Mouse (Mus musculus): Measurements from ENCODE around the gene Zfp683.
A peak's percentile ranks its signal among the peaks of the same experiment; 100 is the strongest.

The Zfp683 gene

DNA sequence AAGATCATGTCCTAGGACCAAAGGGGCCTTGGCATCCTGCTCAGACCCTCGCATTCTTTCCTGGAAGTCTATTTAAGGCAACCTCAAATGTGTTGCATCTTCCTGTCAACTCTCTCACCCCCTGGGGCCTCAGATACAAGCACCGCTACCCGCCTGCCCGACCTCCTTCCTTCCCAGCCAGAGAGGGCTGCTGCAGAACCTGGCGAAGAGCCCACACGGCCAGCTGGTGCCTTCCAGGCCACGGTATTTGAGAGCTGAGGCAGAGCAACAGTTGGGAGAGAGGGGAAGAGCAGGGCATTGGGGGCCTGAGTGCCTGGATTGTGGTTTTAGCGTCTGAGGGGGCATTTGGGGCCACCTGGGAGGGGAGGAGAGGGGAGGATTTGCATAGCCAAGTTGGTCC, 1.1 kb upstream of the Zfp683 start:
- DNase-seq (ENCODE audit: low spot score), result no peak

DNA sequence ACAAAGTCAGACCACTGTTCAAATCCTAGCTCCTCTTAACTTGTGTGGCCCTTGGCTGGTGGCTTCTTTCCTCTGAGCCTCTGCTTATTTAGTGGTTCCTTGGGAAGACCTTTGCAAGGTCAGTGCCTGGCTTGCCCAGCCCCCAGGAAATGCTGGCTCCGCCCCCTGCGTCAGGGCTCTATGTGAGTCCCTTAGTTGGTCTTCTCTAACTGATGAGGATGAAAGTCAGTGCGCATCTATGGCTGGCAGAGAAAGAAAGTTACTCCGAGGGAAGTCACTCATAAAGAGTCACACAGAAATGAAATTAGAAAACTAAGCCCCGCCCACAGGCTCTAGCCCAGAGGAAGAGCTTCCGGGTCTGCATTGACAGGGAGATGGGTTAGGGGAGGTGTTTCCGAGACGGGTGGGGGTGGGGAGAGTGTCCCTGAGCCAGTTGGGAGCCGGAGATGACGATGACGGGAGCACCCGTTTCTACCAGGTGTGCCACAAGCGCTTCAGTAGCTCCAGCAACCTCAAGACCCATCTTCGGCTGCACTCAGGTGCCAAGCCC, 4.6 kb downstream of the Zfp683 start:
- no peak for DNase-seq (ENCODE audit: low spot score)

DNA sequence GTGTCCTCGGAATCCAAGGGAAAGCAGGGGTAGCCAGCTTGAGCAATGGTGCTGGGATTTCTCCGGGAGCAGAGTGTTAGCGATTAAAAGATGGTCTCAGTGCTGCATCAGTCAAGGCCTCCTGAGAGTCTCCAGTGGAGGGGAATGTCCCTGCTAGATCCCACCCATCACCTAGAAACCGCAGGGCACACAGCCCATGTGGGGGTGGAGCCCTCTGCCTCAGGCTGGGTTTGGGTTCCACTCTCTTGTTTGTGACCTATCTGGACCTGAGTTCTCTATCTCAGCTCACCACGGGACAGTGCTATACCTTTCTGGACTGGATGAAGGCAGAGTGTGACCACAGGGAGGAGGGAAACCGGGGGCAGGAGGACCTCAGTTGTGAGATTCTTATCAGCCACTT, 5.3 kb downstream of the Zfp683 start:
- no peak for DNase-seq (ENCODE audit: low spot score)

DNA sequence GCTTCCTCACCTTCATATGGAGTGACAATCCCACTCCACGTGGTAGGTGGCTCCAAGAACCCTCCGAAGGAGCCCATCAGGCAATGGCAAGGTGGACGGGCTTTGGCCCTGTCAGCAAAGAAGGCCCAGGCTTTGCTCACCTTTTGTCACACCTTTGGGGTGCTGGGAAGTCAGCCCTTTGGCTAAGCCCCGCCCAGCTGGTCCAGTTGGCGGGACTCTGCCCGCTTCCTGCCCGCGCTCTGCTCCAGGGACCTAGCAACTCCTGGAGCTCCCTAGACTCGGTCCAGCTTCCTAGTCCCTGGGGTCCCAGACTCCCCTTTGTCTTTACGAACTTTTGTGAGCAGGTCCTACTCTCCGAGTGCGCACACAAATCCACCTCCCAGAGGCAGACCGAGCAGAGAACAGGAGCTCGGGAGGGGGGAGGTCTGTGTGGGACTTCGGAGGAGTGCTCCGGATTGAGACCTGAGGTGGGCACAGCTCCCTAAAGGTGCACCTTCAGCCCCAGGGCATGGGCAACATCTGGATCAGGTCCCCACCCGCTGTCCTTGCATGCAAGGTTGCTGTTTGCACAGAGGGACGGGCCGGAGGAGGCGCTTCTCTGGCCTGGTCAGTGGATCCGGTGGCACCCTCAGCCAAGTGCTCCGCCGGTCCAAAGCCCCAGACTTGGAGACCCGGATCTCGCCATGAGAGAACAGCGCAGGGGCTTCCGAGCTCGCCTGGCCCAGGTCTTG, 6.7 kb downstream of the Zfp683 start, which contains the start of gene Crybg2:
TSS of gene Crybg2 (plus strand) at position 681 of the 731 bp plus-strand sequence.
- DNase-seq (ENCODE audit: low spot score), result no peak

DNA sequence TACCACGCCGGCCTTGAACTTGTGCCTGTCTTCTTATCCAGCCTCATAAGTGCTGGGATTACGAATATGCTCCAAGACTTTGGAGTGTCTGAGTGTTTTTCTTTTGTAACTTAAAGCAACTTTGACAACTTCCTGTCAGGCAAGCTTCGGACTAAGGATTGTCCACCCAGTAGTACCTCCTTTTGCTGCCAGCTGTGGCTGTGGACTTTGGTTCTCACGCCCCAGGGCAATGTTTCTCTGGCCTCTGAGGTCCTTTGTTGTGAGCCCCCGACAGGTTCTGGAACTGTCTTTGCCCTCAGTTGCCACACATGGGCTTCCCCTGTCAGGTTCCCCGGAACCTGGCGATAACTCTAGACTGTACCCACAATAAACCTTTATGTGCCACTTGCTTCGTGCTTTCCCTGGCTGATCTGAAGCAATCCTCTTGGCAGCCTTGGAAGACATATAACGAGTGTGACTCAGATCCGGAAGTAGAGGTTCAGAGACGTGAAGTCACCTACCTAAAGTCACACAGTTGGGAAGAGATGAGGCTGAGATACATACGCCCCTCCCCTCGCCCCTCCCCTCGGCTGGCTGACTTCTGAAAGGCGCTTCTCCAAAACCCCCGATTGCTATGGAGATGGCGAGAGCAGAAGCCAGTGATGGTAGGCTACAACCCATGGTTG, 7.7 kb downstream of the Zfp683 start:
- DNase-seq (ENCODE audit: low spot score), result no peak

DNA sequence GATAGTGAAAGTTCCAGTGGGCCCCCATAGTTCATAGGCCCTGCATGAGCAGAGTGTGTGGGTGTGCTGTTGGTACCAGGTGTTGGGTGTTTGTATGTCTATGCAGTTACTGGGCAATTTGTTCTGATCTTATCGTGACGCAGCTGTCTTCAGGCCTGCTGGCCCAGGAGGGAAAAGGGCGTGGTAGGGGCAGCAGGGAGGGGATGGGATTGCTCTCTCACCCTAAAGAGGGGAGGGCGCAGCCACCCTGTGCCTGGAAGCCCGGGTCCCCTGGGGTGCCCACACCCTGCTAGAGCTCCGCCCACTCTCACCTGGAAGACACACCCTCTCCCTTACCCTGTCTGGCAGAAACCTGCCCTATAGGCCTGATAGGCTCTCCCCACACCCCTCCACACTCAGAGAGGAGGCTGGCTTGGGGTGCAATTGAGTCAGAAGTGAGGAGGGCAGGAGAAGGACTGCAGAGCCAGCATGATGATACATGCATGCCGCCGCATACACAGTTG, 8.4 kb downstream of the Zfp683 start:
- DNase-seq (ENCODE audit: low spot score), result no peak

DNA sequence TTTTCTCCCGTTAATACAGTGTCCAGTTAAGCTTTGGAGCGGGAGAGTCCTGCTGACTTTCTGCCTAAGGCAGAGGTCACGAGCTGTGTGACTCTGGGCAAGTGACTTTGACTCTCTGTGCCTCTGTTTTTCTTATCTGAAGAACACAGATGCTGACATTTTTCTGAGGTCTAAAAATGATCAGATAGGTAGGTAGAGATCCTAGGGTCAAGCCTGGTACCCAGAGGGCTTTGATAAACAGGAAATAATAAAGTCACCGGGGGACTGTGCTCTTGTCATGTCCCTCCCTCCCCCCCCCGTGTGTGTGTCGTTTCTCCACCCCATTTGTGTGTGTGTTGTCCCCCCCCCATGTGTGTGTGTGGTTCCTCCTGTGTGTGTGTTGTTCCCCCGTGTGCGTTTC, 8.9 kb downstream of the Zfp683 start:
- no peak for DNase-seq (ENCODE audit: low spot score)

DNA sequence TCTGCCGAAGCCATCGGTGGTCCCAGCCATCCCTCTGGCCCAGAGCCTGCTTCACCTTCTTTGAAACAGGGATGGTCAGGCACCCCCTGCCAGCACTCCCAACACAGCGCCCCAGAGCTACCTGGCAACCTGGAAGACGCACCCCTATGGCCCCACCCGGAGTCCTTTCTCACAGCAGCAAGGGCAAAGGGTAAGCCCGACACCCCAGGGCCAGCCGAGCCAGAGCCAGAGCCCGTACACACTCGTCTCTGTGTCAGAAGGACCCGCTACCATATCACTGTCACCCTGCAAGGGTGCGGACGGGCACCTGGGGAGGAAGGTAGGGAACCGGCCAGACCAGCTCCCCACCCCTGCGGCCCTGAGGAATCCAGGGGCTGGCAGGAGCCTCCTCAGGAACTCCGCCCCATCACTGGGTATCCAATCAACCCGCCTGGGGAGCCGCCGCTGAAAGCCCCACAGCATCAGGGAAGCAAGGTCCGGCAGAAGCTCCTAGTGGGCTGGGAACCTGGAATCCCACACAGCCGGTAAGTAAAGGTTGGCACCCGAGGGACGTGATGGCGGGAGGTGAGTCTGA, 11.9 kb downstream of the Zfp683 start:
- DNase-seq (ENCODE audit: low spot score), result no peak

DNA sequence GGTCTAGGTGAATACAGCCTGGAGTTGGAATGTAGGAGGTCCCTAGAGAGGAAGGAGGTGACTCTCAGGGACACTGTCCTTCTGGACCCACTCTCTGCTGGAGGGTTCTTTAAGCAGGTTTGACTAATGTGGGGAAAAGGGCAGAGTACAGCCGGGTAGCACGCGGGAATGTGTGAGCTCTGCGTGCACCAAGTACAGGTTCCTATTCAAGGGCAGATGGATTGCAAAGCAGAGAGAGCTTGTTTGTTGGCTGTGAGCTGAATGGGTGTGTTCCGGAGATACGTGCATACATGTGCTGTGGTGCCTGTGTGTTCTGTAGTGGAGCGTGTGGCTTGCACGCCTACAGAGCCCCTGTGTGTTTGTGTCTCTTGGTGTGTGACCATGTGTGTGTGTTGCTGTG, 13.7 kb downstream of the Zfp683 start:
- DNase-seq (ENCODE audit: low spot score), result no peak

DNA sequence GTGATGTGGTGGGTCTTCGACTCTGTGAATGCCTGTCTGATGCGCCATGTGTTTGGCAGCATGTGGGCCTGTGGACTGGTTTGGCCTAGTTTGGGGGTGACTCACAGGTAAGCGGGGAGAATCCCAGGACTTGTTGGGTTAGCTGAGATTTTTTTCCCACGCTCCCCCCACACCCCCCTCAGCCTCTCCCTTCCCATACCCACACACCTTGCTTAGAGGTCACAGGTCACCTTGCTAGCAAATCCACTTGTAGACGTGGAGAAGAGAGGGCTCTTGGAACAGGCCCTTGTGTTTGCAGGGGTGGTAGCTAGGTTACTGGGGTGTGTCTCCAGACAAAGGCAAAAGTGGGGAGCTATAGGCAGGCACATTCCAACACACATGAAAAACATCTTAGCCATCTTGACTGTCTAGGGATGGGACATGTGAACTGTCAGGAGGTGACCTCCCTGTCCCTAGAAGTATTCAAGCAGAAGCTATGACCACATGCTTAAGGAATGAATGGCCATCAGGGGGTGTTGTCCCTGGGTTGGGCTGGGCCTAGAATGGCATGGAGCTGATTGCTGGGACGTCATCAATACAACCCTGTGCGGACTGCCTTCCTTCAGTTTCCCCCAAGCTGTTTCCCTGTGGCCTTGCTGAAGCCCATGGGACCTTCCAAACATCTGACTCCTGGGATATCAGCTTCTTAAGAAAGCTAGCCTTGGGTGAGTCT, 14.4 kb downstream of the Zfp683 start:
- no peak for DNase-seq (ENCODE audit: low spot score)

DNA sequence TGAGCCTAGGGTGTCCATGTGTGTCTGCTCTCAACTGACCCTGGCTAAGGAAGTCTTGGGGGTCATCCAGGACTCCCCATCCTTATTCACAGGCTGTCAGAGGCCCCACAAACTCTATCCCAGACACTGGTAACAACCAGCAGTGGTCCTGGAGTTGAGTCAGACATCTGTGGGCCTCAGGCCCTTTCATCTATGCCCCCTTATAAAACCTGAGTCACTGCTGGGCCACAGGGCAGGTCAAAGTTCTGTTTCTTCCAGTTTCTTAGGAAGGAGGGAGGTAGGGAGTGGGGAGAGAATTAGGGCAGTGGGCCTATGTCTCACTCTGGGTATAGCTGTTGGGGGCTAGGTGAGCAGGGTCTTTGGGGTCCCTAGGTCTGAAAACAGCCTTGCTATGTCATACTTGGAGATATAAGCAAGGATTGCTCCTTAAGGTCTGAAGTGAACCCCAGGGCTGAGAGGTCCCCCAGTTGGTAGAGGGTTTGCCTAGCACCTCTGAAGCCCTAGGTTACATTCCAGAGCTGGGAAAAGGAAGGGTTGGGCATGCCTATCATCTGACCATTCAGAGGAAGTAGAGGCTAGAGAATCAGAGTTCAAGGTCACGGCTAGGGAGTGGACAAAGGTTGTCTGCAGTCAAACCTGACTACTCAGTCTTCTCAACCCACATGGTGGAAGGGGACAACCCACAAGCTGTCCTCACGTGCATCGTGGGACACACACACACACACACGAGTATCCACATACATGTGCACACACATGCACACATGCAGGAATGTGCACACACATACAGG, 15.3 kb downstream of the Zfp683 start:
- no peak for DNase-seq (ENCODE audit: low spot score)

DNA sequence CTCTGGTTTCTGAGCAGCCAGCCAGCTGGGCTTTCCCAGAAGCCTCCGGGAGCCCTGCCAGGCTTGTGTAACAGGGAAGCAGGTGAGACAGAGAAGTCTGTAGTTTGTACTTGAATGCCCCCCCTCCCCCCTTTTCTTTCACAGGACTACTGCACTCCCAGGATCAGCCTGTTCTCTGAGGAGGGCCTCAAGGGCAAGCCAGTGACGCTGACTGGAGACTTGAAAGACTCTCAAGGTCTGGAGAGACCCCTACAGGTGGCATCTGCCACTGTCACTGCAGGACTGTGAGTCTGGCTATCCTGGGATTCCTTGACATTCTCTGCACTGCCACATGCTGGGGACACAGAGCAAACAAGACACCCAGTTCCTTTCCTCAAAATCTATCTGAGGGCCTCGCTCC, 25.1 kb downstream of the Zfp683 start:
- DNase-seq (ENCODE audit: low spot score), result peak; percentile 64

DNA sequence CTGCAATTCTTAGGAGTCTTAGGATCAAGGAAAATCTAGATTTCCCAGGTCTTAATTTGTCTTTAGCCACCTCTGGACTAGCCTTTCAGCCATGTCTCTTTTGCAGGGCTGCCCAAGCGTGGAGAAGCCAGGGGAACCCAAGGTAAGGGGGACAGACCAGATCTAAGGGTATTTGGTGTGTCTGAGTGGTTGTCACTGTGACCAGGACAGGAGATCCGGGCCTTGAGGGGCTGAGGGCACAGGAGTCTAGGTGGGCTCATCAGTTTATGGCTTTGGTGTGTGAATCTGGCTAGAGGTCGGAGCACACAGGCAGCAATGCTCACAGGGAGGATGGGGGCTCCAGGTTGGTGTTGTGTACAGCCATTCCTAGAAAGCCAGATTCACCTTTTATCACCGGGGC, 27.0 kb downstream of the Zfp683 start:
- no peak for DNase-seq (ENCODE audit: low spot score)

DNA sequence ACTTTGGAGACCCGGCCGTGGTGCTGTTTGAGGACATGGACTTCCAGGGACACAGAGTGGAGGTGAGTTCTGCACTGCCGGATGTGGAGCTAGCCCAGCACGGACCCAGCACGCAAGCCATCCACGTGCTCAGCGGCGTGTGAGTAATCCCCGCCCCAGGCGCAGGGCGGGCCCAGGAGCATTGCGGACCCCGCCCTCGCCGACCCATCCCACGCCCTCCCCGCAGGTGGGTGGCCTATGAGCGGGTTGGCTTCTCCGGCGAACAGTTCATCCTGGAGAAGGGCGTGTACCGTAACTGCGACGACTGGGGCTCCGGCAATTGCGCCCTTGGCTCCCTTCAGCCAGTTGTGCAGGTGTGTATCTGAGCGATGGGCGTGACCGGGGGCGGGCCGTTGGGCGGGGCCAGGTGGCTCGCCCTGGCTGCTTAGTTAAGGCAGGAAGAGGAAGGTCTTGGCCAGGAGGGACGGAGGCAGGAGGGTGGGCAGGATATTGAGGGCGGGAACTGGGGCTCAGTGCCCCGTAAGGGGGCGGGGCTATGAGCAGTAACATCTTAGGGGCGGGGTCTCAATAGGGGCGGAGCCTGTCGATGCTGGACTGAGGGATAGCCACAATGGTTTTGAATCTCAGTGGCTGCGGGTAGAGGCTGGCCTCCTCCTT, 28.2 kb downstream of the Zfp683 start:
- peak; percentile 87 for DNase-seq (ENCODE audit: low spot score)

DNA sequence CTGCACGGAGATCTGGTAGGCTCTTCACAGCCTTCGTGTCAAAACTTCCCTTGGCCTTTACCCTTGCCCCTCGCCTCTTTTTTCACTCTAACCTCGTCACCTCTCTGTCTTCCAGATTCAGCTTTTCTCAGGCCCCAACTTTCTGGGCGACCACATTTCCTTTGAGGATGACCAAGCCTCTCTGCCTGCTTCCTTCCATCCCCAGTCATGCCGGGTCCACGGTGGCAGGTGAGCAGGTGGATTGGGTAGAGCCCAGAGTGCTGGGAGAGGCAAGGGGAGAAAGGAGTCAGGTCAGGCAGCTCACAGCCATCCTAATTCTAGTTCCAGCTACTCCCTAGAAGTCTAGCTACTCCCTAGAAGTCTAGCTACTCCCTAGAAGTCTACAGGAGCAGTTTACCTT, 28.8 kb downstream of the Zfp683 start:
- DNase-seq (ENCODE audit: low spot score), result no peak

DNA sequence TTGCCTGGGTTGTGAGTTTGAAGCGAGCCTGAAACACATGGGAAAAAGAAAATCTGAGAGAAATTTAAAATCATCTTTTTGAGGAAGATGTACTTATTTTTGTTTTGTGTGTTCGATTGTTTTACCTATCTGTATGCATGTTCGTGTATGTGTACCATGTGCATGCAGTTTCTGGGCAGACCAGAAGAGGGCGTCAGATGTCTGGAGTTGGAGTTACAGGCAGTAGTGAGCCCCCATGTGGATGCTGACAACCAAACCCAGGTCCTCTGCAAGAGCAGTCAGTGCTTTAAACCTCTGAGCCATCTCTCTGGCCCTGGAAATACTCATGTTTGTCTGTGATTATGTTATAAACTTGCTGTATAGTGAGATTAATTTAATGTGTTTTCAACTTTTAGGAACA, 31.4 kb downstream of the Zfp683 start:
- DNase-seq (ENCODE audit: low spot score), result no peak

DNA sequence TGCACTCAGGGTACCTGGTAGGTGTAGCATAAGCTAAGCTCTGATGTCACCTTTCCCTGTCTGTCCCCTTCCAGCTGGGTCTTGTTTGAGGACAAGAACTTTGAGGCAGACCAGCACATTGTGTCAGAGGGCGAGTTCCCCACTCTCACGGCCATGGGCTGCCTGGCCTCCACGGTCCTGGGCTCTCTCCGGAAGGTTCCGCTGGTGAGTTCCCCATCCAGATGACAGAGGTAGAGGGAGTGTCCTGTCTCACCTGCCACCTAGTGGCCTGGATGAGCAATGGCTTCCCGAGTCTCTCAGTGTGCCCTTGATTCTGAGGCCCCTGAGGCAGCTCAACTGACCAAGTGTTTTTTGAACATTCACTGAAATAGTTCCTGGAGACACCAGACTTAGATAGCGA, 33.8 kb downstream of the Zfp683 start:
- no peak for DNase-seq (ENCODE audit: low spot score)

DNA sequence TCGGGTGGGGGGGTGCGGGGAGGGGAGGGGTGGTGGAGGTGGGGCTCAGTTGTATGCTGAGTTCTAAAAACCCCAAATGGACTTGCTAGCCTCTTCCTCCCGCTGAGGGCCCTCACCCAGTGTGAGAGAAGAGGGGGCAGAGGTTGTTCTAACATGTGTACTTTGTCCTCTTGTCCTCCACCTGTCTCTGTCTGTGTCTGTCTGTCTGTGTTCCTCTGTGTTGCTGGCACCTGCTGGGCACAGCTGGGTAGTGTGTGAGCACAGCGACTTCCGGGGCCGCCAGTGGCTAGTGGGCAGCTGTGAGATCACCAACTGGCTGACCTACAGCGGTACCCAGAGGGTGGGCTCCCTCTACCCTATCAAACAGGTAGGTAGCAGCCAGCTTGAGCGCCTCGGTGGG, 35.4 kb downstream of the Zfp683 start:
- no peak for DNase-seq (ENCODE audit: low spot score)

DNA sequence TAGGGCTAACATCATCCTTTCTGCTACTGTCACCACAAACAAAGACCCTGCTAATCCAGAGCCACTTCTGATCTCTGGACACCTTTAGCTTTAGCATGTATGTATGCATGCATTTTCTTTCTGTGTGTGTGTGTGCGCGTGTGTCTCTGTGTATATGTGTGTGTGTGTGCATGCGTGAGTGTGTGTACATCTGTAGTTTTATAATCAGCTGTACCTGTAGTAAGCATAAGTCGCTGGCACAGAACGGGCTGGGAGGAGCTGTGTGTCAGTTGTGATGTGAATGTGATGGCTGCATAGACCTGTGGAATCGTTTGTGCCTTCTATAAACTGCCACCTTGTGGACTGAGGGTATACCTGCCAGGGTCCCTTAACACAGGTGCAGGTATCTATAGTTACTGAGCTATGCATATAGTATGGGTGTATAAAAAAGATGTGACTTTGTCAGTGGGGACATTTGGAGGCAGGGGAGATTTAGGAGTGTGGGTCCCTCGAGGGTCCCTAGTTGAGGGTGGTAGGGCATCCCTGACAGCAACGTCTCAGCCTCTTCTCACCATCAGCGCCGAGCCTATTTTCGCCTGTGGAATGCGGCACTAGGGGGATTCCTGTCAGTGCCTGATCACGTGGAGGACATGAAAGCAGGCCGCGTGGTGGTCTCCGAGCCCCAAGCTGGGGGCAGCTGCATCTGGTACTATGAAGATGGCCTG, 37.0 kb downstream of the Zfp683 start:
- no peak for DNase-seq (ENCODE audit: low spot score)

DNA sequence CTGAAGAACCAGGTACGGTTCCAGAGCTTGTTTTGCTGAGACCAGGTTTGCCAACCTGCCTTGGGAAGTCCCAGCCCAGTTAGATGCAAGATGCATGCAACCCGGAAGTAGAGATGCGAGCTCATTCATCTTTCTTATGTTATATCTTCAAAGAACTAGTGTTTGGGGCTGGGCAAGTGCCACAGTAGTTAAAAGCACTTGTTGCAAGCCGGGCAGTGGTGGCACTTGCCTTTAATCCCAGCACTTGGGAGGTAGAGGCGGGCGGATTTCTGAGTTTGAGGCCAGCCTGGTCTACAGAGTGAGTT, 37.5 kb downstream of the Zfp683 start:
- DNase-seq (ENCODE audit: low spot score), result no peak

All from testis, postnatal 14 days (tissue).